Comparison of ENCODE assay signal across 9 mouse cellular contexts in the genomic region with DNA sequence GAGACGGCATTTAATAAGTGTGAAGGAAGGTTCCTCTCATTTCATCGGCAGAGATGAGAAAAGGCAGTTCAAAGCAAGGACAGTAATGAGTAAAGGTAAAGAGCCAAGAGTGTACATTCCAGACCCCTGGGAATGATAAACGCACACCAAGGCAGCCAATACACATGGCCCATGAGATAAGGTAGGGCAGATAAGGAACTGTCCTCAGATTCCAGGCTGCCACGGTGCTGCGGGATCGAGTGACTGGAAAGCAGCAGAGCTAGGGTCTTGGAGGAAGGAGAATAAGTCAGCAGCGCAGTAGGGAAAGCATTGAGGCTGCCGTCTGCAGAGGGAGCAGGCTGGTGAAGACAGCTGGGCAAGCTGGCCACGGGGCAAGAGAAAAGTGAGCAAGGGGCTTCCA.
DNase-seq lines count a peak whose midpoint lies in the region; ATAC-seq and TF ChIP-seq lines count a peak whose summit lies in the region.
"Had no signal": no experiment of that assay in that cellular context is flagged by ENCODE, and none has a peak within 500 bp of the region (broad histone marks: within the 10 kb centered on the region; RNA-seq: fewer than 3 reads in every experiment).

No protein-coding gene starts in this region.

- intact Hi-C loops in heart, postnatal 14 days (cut with DNase I), result loop anchor here (2.0 to 10.0 kb wide), 5 partner anchors 37 to 663 kb away; no protein-coding TSS in a partner anchor

- 11% methylated on average over 9 of the region's 9 CpGs for WGBS in heart, embryonic 14.5 days
- 39% methylated on average over 9 of the region's 9 CpGs for WGBS in forebrain, embryonic 16.5 days
- 36% methylated on average over 9 of the region's 9 CpGs for WGBS in midbrain, embryonic 12.5 days

- no peak for DNase-seq in heart, postnatal 14 days
- DNase-seq in brain, embryonic 14.5 days (ENCODE audit: low read depth), result peak; percentile 50
- no peak for DNase-seq in left cerebral cortex, adult 11 months (ENCODE audit: low spot score)
- DNase-seq: right cerebral cortex, postnatal 4 days; thymus, adult 18-20 months had no signal

- no peak for TF ChIP-seq POLR2A in brain, embryonic 14.5 days (IDR thresholded peaks at IDR 0.05; ENCODE audit: borderline replicate concordance, extremely low read depth, insufficient read depth, insufficient read length, poor library complexity, severe bottlenecking)

- H3K4me1 ChIP-seq in heart, embryonic 14.5 days (ENCODE audit: control insufficient read depth in 2 of 2, insufficient read depth in 2 of 2, low read length in 2 of 2), result peaks cover 21 to 70% of the 10 kb centered on the region in 2 experiments
- peaks cover 40% of the 10 kb centered on the region for H3K4me1 ChIP-seq in forebrain, embryonic 16.5 days (replicated peaks; ENCODE audit: control insufficient read depth, insufficient read depth, low read length)
- H3K4me1 ChIP-seq in midbrain, embryonic 12.5 days, result peaks cover 54% of the 10 kb centered on the region

- peak overlapping the region; percentile 59 for H3K9ac ChIP-seq in heart, embryonic 14.5 days (ENCODE audit: low read length)
- H3K9ac ChIP-seq in forebrain, embryonic 16.5 days (replicated peaks; ENCODE audit: low read depth, low read length), result 0 out of 2 replicates have a peak overlapping the region, but pooled peaks have one; percentile 28
- peak overlapping the region; percentile 21; the same call in 1 of the 2 replicates for H3K9ac ChIP-seq in midbrain, embryonic 12.5 days (replicated peaks)

- ATAC-seq in heart, embryonic 14.5 days (ENCODE audit: insufficient number of reproducible peaks, insufficient read depth, low FRiP score, low read depth), result no peak
- no peak for ATAC-seq in forebrain, embryonic 16.5 days
- ATAC-seq in midbrain, embryonic 12.5 days (ENCODE audit: low FRiP score, low read depth), result no peak
- ATAC-seq in CD4-positive, CD25-positive, alpha-beta regulatory T cell, adult 4 months, result no peak

- H3K36me3 ChIP-seq in heart, embryonic 14.5 days (ENCODE audit: control insufficient read depth, insufficient read depth, low read length), result peaks cover 17% of the 10 kb centered on the region
- peaks cover 5% of the 10 kb centered on the region for H3K36me3 ChIP-seq in forebrain, embryonic 16.5 days (ENCODE audit: control insufficient read depth, insufficient read depth)
- peaks cover 34% of the 10 kb centered on the region for H3K36me3 ChIP-seq in midbrain, embryonic 12.5 days

- H3K9me3 ChIP-seq in heart, embryonic 14.5 days (ENCODE audit: control insufficient read depth, low read length), result no peaks in the 10 kb centered on the region
- H3K9me3 ChIP-seq in forebrain, embryonic 16.5 days (ENCODE audit: control insufficient read depth, low read length), result no peaks in the 10 kb centered on the region
- no peaks in the 10 kb centered on the region for H3K9me3 ChIP-seq in midbrain, embryonic 12.5 days

- H3K4me3 ChIP-seq in heart, embryonic 14.5 days (ENCODE audit: control insufficient read depth in 1 of 2, insufficient read depth in 1 of 2, low read depth in 1 of 2, low read length in 2 of 2), result no peak overlapping the region
- no peak overlapping the region for H3K4me3 ChIP-seq in forebrain, embryonic 16.5 days (replicated peaks; ENCODE audit: low read length)
- no peak overlapping the region for H3K4me3 ChIP-seq in midbrain, embryonic 12.5 days

- no peaks in the 10 kb centered on the region for H3K27me3 ChIP-seq in heart, embryonic 14.5 days (ENCODE audit: control insufficient read depth, insufficient read depth, low read length)
- H3K27me3 ChIP-seq in forebrain, embryonic 16.5 days (replicated peaks; ENCODE audit: control insufficient read depth, insufficient read depth, low read length), result no peaks in the 10 kb centered on the region
- H3K27me3 ChIP-seq in midbrain, embryonic 12.5 days, result 0 out of 2 replicates have a peak, but pooled peaks cover 3% of the 10 kb centered on the region

- H3K4me2 ChIP-seq in heart, embryonic 14.5 days (ENCODE audit: low read length), result peak overlapping the region; percentile 31
- no peak overlapping the region for H3K4me2 ChIP-seq in forebrain, embryonic 16.5 days (ENCODE audit: low read length)
- H3K4me2 ChIP-seq in midbrain, embryonic 12.5 days (replicated peaks), result no peak overlapping the region

- no peak for TF ChIP-seq CTCF in brain, embryonic 14.5 days (IDR thresholded peaks at IDR 0.05; ENCODE audit: borderline replicate concordance, extremely low read depth, insufficient read depth, insufficient read length)

- peak overlapping the region; percentile 47 to 81 for H3K27ac ChIP-seq in heart, embryonic 14.5 days (replicated peaks in 1 of 2; ENCODE audit: control insufficient read depth in 1 of 2, insufficient read depth in 1 of 2, low read depth in 2 of 2, low read length in 2 of 2)
- H3K27ac ChIP-seq in forebrain, embryonic 16.5 days (ENCODE audit: low read length), result peak overlapping the region; percentile 30; the same call in 1 of the 2 replicates
- peak overlapping the region; percentile 81 for H3K27ac ChIP-seq in midbrain, embryonic 12.5 days (replicated peaks)

Comparison
In these comparisons a context has a peak if more than half of its experiments do, and no peak if none do; other contexts are left out.
1. H3K27ac ChIP-seq: peak in every context shown above with its lines; median percentile 81 in midbrain, embryonic 12.5 days; 64 in heart, embryonic 14.5 days; 30 in forebrain, embryonic 16.5 days.